Mouse (Mus musculus) ES-Bruce4 (cell line): ENCODE measurements around the gene Ddx19b. TPM values are rescaled to one million over a fixed set of nuclear protein-coding genes. Genes with fewer than 3 reads are reported as not detected.
"Not testable (repeated sequence)": the region's sequence is repeated elsewhere in the genome, so short reads cannot be mapped to it uniquely, and the experiment has no call there.

Source experiments
- H3K27ac ChIP-seq: 2 replicates; pipeline ENCODE4 v1.5.1; 2012; ENCODE audit warnings: low read length, inconsistent platforms; ENCODE audit not compliant: insufficient read depth
- H3K27me3 ChIP-seq: 2 replicates; pipeline ENCODE4 v1.6.1; 2012; ENCODE audit warnings: mild to moderate bottlenecking, low read length, inconsistent platforms; ENCODE audit not compliant: control insufficient read depth, poor library complexity, insufficient read depth, severe bottlenecking
- H3K36me3 ChIP-seq: 2 replicates; pipeline ENCODE4 v1.6.1; 2012; ENCODE audit warnings: inconsistent platforms, mild to moderate bottlenecking, low read length, moderate library complexity; ENCODE audit not compliant: control insufficient read depth, poor library complexity, insufficient read depth, severe bottlenecking
- H3K4me1 ChIP-seq: one replicate; pipeline ENCODE4 v1.8.1; 2011; ENCODE audit warnings: low read length; ENCODE audit not compliant: control insufficient read depth, insufficient read depth
- H3K4me3 ChIP-seq: 2 replicates; pipeline ENCODE4 v1.5.1; 2011; ENCODE audit warnings: low read depth, mild to moderate bottlenecking, low read length
- H3K9ac ChIP-seq: 2 replicates; pipeline ENCODE4 v1.6.1; 2012; ENCODE audit warnings: low read depth, mild to moderate bottlenecking, inconsistent platforms; ENCODE audit not compliant: poor library complexity, severe bottlenecking
- H3K9me3 ChIP-seq: replicated peaks from 2 replicates; pipeline ENCODE4 v1.6.1; 2012; ENCODE audit warnings: mild to moderate bottlenecking, low read length, inconsistent platforms; ENCODE audit not compliant: control insufficient read depth, poor library complexity, insufficient read depth, severe bottlenecking
- CTCF ChIP-seq: IDR thresholded peaks from one replicate; pipeline ENCODE4 v1.8.1; 2011; ENCODE audit warnings: low read depth, low read length
- EP300 ChIP-seq: IDR thresholded peaks from 2 replicates; pipeline ENCODE4 v1.6.1; 2011; ENCODE audit warnings: low read depth, low read length; ENCODE audit not compliant: insufficient read depth
- POLR2A ChIP-seq: IDR thresholded peaks from one replicate; pipeline ENCODE4 v1.8.1; 2011; ENCODE audit warnings: low read length; ENCODE audit not compliant: insufficient read depth
- polyA plus RNA-seq: library from polyadenylated mRNA; stranded (reverse); fragments of >200 nt; gene quantifications from 2 replicates; pipeline ENCODE4 v1.2.4, GENCODE M21; 2011; ENCODE audit warnings: low read depth; ENCODE audit not compliant: missing spikeins, insufficient read depth, insufficient read length

The Ddx19b gene
- 23.5 and 24.8 TPM in 2 replicates for polyA plus RNA-seq

- Histone ChIP-seq H3K9ac (peak within 1 kb of the TSS; percentile 82; the same call in 1 of the 2 replicates), H3K27ac (no peak within 1 kb of the TSS), H3K4me3 (peak within 1 kb of the TSS; percentile 27), H3K36me3 (peaks cover 15% of the 10 kb centered on the region), H3K4me1 (no peaks in the 10 kb centered on the region), H3K9me3 (no peaks in the 10 kb centered on the region), H3K27me3 (no peaks in the 10 kb centered on the region)
- no peak for TF ChIP-seq POLR2A
- no peak for TF ChIP-seq CTCF
- TF ChIP-seq EP300 = no peak
Observed at GRCm38 (mm10) chr8:111031572-111031971, at the start of gene Ddx19b. TSS of gene Ddx19b (minus strand) at chr8:111031751.

- peak; percentile 31 for TF ChIP-seq CTCF
- TF ChIP-seq POLR2A = no peak
- no peak overlapping the region for H3K4me3 ChIP-seq
- H3K4me1 ChIP-seq = no peaks in the 10 kb centered on the region
- no peaks in the 10 kb centered on the region for H3K27me3 ChIP-seq
- H3K27ac ChIP-seq = no peak overlapping the region
- no peaks in the 10 kb centered on the region for H3K9me3 ChIP-seq
- no peak overlapping the region for H3K9ac ChIP-seq
- no peaks in the 10 kb centered on the region for H3K36me3 ChIP-seq
Observed at GRCm38 (mm10) chr8:111079861-111080271, 48.3 kb upstream of the Ddx19b start.

GRCm38 (mm10) chr8:111079461-111079860, 47.9 kb upstream of the Ddx19b start:
- Histone ChIP-seq H3K4me1 (no peaks in the 10 kb centered on the region), H3K36me3 (no peaks in the 10 kb centered on the region), H3K27me3 (no peaks in the 10 kb centered on the region), H3K9me3 (no peaks in the 10 kb centered on the region), H3K9ac (no peak overlapping the region), H3K4me3 (no peak overlapping the region), H3K27ac (no peak overlapping the region)
- TF ChIP-seq CTCF (no peak), POLR2A (no peak), EP300 (no peak)

- no peak for TF ChIP-seq CTCF
- TF ChIP-seq POLR2A = no peak
- TF ChIP-seq EP300 = no peak
- Histone ChIP-seq H3K9me3 (no peaks in the 10 kb centered on the region), H3K36me3 (no peaks in the 10 kb centered on the region), H3K4me1 (no peaks in the 10 kb centered on the region), H3K4me3 (no peak overlapping the region), H3K27me3 (no peaks in the 10 kb centered on the region), H3K9ac (no peak overlapping the region), H3K27ac (no peak overlapping the region)
Observed at GRCm38 (mm10) chr8:111075926-111076325, 44.4 kb upstream of the Ddx19b start.

- H3K4me3 ChIP-seq, H3K27me3 ChIP-seq, H3K9ac ChIP-seq, H3K4me1 ChIP-seq, H3K27ac ChIP-seq, H3K36me3 ChIP-seq, H3K9me3 ChIP-seq: not testable (repeated sequence)
Observed at GRCm38 (mm10) chr8:111068660-111069059, 37.1 kb upstream of the Ddx19b start.

GRCm38 (mm10) chr8:111067439-111067838, 35.9 kb upstream of the Ddx19b start:
- Histone ChIP-seq H3K4me1 (no peaks in the 10 kb centered on the region), H3K27me3 (no peaks in the 10 kb centered on the region), H3K9me3 (no peaks in the 10 kb centered on the region), H3K27ac (no peak overlapping the region), H3K36me3 (no peaks in the 10 kb centered on the region), H3K9ac (no peak overlapping the region), H3K4me3 (no peak overlapping the region)
- TF ChIP-seq EP300 (no peak), CTCF (no peak), POLR2A (no peak)
